Comparison of ENCODE assay signal across 8 mouse cellular contexts in the genomic region with DNA sequence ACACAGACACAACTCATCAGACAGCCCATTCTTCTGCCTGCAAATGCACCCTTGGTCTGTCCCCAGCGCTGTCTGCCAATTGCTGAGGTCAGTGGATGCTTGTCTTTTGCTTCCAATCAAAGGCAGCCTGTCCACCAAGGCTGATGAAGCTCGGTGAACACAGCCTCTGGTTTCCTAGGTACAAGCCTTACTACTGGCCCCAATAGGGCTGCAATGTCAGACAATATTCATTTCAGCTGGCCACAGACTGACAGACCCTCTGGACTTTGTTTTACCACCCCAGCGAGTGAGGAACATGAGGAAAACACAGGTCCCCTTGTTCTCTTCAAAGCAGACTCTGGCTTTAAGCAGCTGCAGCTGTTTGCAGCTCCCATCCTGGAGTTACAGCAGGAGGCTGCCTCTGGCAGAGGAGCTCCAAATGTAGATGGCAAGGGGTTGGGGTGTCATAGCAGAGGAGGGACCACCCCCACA. TPM values are rescaled to one million over a fixed set of nuclear protein-coding genes. Genes with fewer than 3 reads are reported as not detected.
DNase-seq lines count a peak whose midpoint lies in the region; ATAC-seq and TF ChIP-seq lines count a peak whose summit lies in the region.

No protein-coding gene starts in this region.

- TF ChIP-seq CTCF in lung, postnatal 0 days (IDR thresholded peaks at IDR 0.05) = no peak

- no peak overlapping the region for H3K4me3 ChIP-seq in lung, postnatal 0 days (ENCODE audit: low read depth, low read length)
- no peak overlapping the region for H3K4me3 ChIP-seq in stomach, embryonic 15.5 days (replicated peaks)

- intact Hi-C loops in gastrocnemius, postnatal 14 days (cut with DNase I; ENCODE audit: low total_unique reads) = no loop called here

- H3K9me3 ChIP-seq in lung, postnatal 0 days (ENCODE audit: low read length) = no peaks in the 10 kb centered on the region
- H3K9me3 ChIP-seq in stomach, embryonic 15.5 days = no peaks in the 10 kb centered on the region

- no peak overlapping the region for H3K9ac ChIP-seq in lung, postnatal 0 days (replicated peaks; ENCODE audit: low read depth)
- H3K9ac ChIP-seq in stomach, embryonic 15.5 days = no peak overlapping the region

- peak overlapping the region; percentile 93 for H3K27ac ChIP-seq in lung, postnatal 0 days (ENCODE audit: low read length)
- H3K27ac ChIP-seq in stomach, embryonic 15.5 days = peak overlapping the region; percentile 95

- peaks cover 11% of the 10 kb centered on the region; the same call in 1 of the 2 replicates for H3K4me1 ChIP-seq in lung, postnatal 0 days (ENCODE audit: insufficient read depth, low read depth, low read length)
- peaks cover 31% of the 10 kb centered on the region for H3K4me1 ChIP-seq in stomach, embryonic 15.5 days

- no peak for ATAC-seq in lung, postnatal 0 days
- ATAC-seq in stomach, embryonic 15.5 days (ENCODE audit: insufficient read depth, low FRiP score, low read depth) = no peak

- TF ChIP-seq EP300 in lung, postnatal 0 days (IDR thresholded peaks at IDR 0.05) = no peak

- no peaks in the 10 kb centered on the region for H3K27me3 ChIP-seq in lung, postnatal 0 days (replicated peaks; ENCODE audit: insufficient read depth, low read length)
- H3K27me3 ChIP-seq in stomach, embryonic 15.5 days (replicated peaks) = no peaks in the 10 kb centered on the region

- DNase-seq in embryo, embryonic 10.5 days (ENCODE audit: low spot score) = peak; percentile 45
- no peak for DNase-seq in embryo, embryonic 10 days (ENCODE audit: low spot score)
- peak; percentile 70 for DNase-seq in cerebellum, adult 9-11 months
- DNase-seq in gastrocnemius, postnatal 14 days = peak; percentile 66
- DNase-seq in layer of hippocampus, adult 8-10 months (ENCODE audit: low spot score in 2 of 2) = peak; percentile 74 to 90
- DNase-seq in lung, postnatal 0 days (ENCODE audit: low spot score) = no peak
- no peak for DNase-seq in ovary, adult 18-20 months (ENCODE audit: low spot score)

- no peak overlapping the region for H3K4me2 ChIP-seq in lung, postnatal 0 days (replicated peaks; ENCODE audit: low read depth, low read length)
- H3K4me2 ChIP-seq in stomach, embryonic 15.5 days = peak overlapping the region; percentile 87

- H3K36me3 ChIP-seq in lung, postnatal 0 days (ENCODE audit: insufficient read depth, low read length) = no peaks in the 10 kb centered on the region
- H3K36me3 ChIP-seq in stomach, embryonic 15.5 days = no peaks in the 10 kb centered on the region

- 57% methylated on average over 3 of the region's 3 CpGs for WGBS in lung, postnatal 0 days
- WGBS in stomach, embryonic 15.5 days = 48% methylated on average over 3 of the region's 3 CpGs

RNA-seq across cellular contexts. Expression of gene Pacs2, which starts 1.3 kb away (rescaled TPM):
- total RNA-seq in gastrocnemius, postnatal 14 days (2021) = 10 to 100 TPM; 31.9 to 41.4 TPM
- 100 to 1,000 TPM in 3 of 4 experiments, 10 to 100 TPM in 1; 89.5 to 110 (median 108) TPM for total RNA-seq in layer of hippocampus, adult 8-10 months (2022)
- polyA plus RNA-seq in lung, postnatal 0 days (2015; fragmentation: Nextera tagmentation; extraction: Ambion mirVana) = 6.8 and 9.5 TPM in 2 replicates
- 12.1 and 13.7 TPM in 2 replicates for polyA plus RNA-seq in stomach, embryonic 15.5 days (2015; fragmentation: Nextera tagmentation; extraction: Ambion mirVana)

RNA-seq across cellular contexts. Expression of gene Brf1, which starts 12.6 kb away (rescaled TPM):
- 10 to 100 TPM; 21.4 to 22.7 TPM for total RNA-seq in gastrocnemius, postnatal 14 days (2021)
- 10 to 100 TPM; 49.3 to 59.4 (median 57.4) TPM for total RNA-seq in layer of hippocampus, adult 8-10 months (2022)
- polyA plus RNA-seq in lung, postnatal 0 days (2015; fragmentation: Nextera tagmentation; extraction: Ambion mirVana) = 38.8 and 44.9 TPM in 2 replicates
- polyA plus RNA-seq in stomach, embryonic 15.5 days (2015; fragmentation: Nextera tagmentation; extraction: Ambion mirVana) = 55.9 and 59.7 TPM in 2 replicates

RNA-seq across cellular contexts. Expression of gene Btbd6, which starts 36.8 kb away (rescaled TPM):
- total RNA-seq in gastrocnemius, postnatal 14 days (2021) = 10 to 100 TPM in 1 of 2 experiments, 1 to 10 TPM in 1; 7.3 to 10.2 TPM
- total RNA-seq in layer of hippocampus, adult 8-10 months (2022) = 10 to 100 TPM; 55.3 to 61.7 (median 58.9) TPM
- 20.2 and 23.4 TPM in 2 replicates for polyA plus RNA-seq in lung, postnatal 0 days (2015; fragmentation: Nextera tagmentation; extraction: Ambion mirVana)
- polyA plus RNA-seq in stomach, embryonic 15.5 days (2015; fragmentation: Nextera tagmentation; extraction: Ambion mirVana) = 21.9 and 22.2 TPM in 2 replicates

Comparison
In these comparisons a context has a peak if more than half of its experiments do, and no peak if none do; other contexts are left out.
1. DNase-seq: peak in embryo, embryonic 10.5 days (single experiment), cerebellum, adult 9-11 months (single experiment), gastrocnemius, postnatal 14 days (single experiment) and layer of hippocampus, adult 8-10 months (2 of 2); none in embryo, embryonic 10 days (single experiment), lung, postnatal 0 days (single experiment) and ovary, adult 18-20 months (single experiment).
2. RNA of gene Btbd6, which starts 36.8 kb away (total RNA-seq): 55.3 to 61.7 TPM in layer of hippocampus, adult 8-10 months; 7.3 to 10.2 TPM in gastrocnemius, postnatal 14 days; every median in the first group is over 4 times any median in the second.